Comparison of ENCODE assay signal across 9 mouse cellular contexts in the genomic region with DNA sequence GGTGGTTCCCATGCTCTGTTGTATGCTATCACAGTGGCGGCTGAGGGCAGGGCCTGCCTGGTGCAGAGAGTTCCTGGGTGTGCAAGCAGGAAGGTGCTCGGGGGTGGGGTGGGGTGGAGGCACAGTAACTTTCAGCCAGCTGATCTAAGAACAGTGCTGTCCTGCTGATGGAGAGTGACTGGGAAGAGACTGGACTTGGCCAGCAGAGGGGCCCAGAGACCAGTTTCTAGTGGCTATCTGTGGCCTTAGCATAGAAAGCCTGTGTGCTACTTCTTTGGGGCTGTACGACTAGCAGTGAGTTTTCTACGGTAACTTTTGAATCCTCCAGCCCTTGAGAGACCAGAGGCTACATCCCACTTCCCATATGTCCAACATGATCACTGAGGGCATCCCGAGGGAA. TPM values are rescaled to one million over a fixed set of nuclear protein-coding genes. Genes with fewer than 3 reads are reported as not detected.
DNase-seq lines count a peak whose midpoint lies in the region; ATAC-seq and TF ChIP-seq lines count a peak whose summit lies in the region.
"Had no signal": no experiment of that assay in that cellular context is flagged by ENCODE, and none has a peak within 500 bp of the region (broad histone marks: within the 10 kb centered on the region; RNA-seq: fewer than 3 reads in every experiment).

No protein-coding gene starts in this region.

- no peaks in the 10 kb centered on the region for H3K36me3 ChIP-seq in heart, embryonic 11.5 days (ENCODE audit: control insufficient read depth, insufficient read depth, low read length)
- no peaks in the 10 kb centered on the region for H3K36me3 ChIP-seq in forebrain, embryonic 14.5 days (ENCODE audit: control insufficient read depth, insufficient read depth, low read length)
- no peaks in the 10 kb centered on the region for H3K36me3 ChIP-seq in intestine, postnatal 0 days (ENCODE audit: control insufficient read depth, insufficient read depth)

- CTCF ChIA-PET in Patski (lab: Charles Lee), result interaction anchor here (1.1 kb wide), 1 partner anchor 57 kb away, joined by 4 read pairs; no protein-coding TSS in a partner anchor

- H3K4me1 ChIP-seq in heart, embryonic 11.5 days (ENCODE audit: control insufficient read depth, insufficient read depth, low read length), result no peaks in the 10 kb centered on the region
- peaks cover 13% of the 10 kb centered on the region for H3K4me1 ChIP-seq in forebrain, embryonic 14.5 days (ENCODE audit: control insufficient read depth, insufficient read depth, low read length)
- H3K4me1 ChIP-seq in intestine, postnatal 0 days (replicated peaks; ENCODE audit: control insufficient read depth, insufficient read depth, low read length), result no peaks in the 10 kb centered on the region

- in situ Hi-C loops in Patski (cut with MboI; ENCODE audit: low pct_unique_long_range_greater_than_20kb), result no loop called here

- ATAC-seq in heart, embryonic 11.5 days (replicated peaks; ENCODE audit: insufficient number of reproducible peaks, low FRiP score, low TSS enrichment), result no peak
- ATAC-seq in Patski, result no peak
- ATAC-seq in forebrain, embryonic 14.5 days, result peak; percentile 59
- peak; percentile 21; the same call in 1 of the 2 replicates for ATAC-seq in intestine, postnatal 0 days
- 0 out of 2 replicates have a peak, but pooled peaks have one; percentile 15 for ATAC-seq in megakaryocyte, adult 5-6 weeks (ENCODE audit: poor library complexity, severe bottlenecking)

- WGBS in heart, embryonic 11.5 days (ENCODE audit: insufficient replicate concordance), result 47% methylated on average over 5 of the region's 5 CpGs
- WGBS in forebrain, embryonic 14.5 days, result 47% methylated on average over 5 of the region's 5 CpGs
- WGBS in intestine, postnatal 0 days, result 55% methylated on average over 5 of the region's 5 CpGs

- no peaks in the 10 kb centered on the region for H3K9me3 ChIP-seq in heart, embryonic 11.5 days (replicated peaks; ENCODE audit: control insufficient read depth, low read length)
- no peaks in the 10 kb centered on the region for H3K9me3 ChIP-seq in forebrain, embryonic 14.5 days (replicated peaks; ENCODE audit: control insufficient read depth, low read length)
- no peaks in the 10 kb centered on the region for H3K9me3 ChIP-seq in intestine, postnatal 0 days (ENCODE audit: control insufficient read depth)

- H3K27ac ChIP-seq in heart, embryonic 11.5 days (ENCODE audit: low read depth, low read length), result no peak overlapping the region
- H3K27ac ChIP-seq in forebrain, embryonic 14.5 days (ENCODE audit: low read depth, low read length), result 0 out of 2 replicates have a peak overlapping the region, but pooled peaks have one; percentile 28
- H3K27ac ChIP-seq in intestine, postnatal 0 days (ENCODE audit: low read depth, low read length), result no peak overlapping the region

- H3K27me3 ChIP-seq in heart, embryonic 11.5 days (ENCODE audit: control insufficient read depth, insufficient read depth, low read length), result peaks cover 11% of the 10 kb centered on the region; the same call in 1 of the 2 replicates
- H3K27me3 ChIP-seq in Patski, result peaks cover 16% of the 10 kb centered on the region
- no peaks in the 10 kb centered on the region for H3K27me3 ChIP-seq in forebrain, embryonic 14.5 days (replicated peaks; ENCODE audit: control insufficient read depth, insufficient read depth, low read length)
- H3K27me3 ChIP-seq in intestine, postnatal 0 days (replicated peaks; ENCODE audit: control insufficient read depth, insufficient read depth, low read length), result no peaks in the 10 kb centered on the region

- H3K4me3 ChIP-seq in heart, embryonic 11.5 days (ENCODE audit: low read depth, low read length), result no peak overlapping the region
- no peak overlapping the region for H3K4me3 ChIP-seq in forebrain, embryonic 14.5 days (ENCODE audit: low read depth, low read length)
- H3K4me3 ChIP-seq in intestine, postnatal 0 days (ENCODE audit: low read depth, low read length), result no peak overlapping the region

- POLR2A ChIA-PET in Patski (lab: Charles Lee), result no interaction called here

- H3K9ac ChIP-seq in heart, embryonic 11.5 days (ENCODE audit: low read depth, low read length), result no peak overlapping the region
- no peak overlapping the region for H3K9ac ChIP-seq in forebrain, embryonic 14.5 days (ENCODE audit: low read length)
- H3K9ac ChIP-seq in intestine, postnatal 0 days (ENCODE audit: low read depth, low read length), result no peak overlapping the region

- H3K4me2 ChIP-seq in heart, embryonic 11.5 days, result no peak overlapping the region
- no peak overlapping the region for H3K4me2 ChIP-seq in forebrain, embryonic 14.5 days (ENCODE audit: low read length)
- no peak overlapping the region for H3K4me2 ChIP-seq in intestine, postnatal 0 days (replicated peaks; ENCODE audit: low read depth)

- peak; percentile 22 for DNase-seq in heart, adult 8-10 months (ENCODE audit: low spot score)
- no peak for DNase-seq in Patski (ENCODE audit: low read depth, low spot score)
- DNase-seq in forebrain, embryonic 14.5 days (ENCODE audit: low spot score), result peak; percentile 65
- peak; percentile 32 for DNase-seq in right cerebral cortex, postnatal 4 days
- no peak for DNase-seq in urinary bladder, adult 2 months (ENCODE audit: low spot score)

- TF ChIP-seq CTCF in Patski (IDR thresholded peaks at IDR 0.05), result peak; percentile 70
- TF ChIP-seq CTCF in intestine, postnatal 0 days (IDR thresholded peaks at IDR 0.05; ENCODE audit: low read depth), result peak; percentile 74

RNA-seq across cellular contexts. Expression of gene Noxa1, which starts 4.0 kb away (rescaled TPM):
- not detected for total RNA-seq in heart, adult 8-10 months (2022)
- 0.10 TPM in 1 of 2 replicates, not detected in the other for polyA plus RNA-seq in heart, embryonic 11.5 days (2014; fragmentation: Nextera tagmentation; extraction: Ambion mirVana)
- polyA plus RNA-seq in Patski (2021), result not detected
- polyA plus RNA-seq in forebrain, embryonic 14.5 days (2014; fragmentation: Nextera tagmentation; extraction: Ambion mirVana), result not detected in 2 replicates
- 3.3 and 5.8 TPM in 2 replicates for polyA plus RNA-seq in intestine, postnatal 0 days (2015; fragmentation: Nextera tagmentation; extraction: Ambion mirVana)
- total RNA-seq in megakaryocyte, adult 5-6 weeks (2015), result not detected in 2 replicates
- total RNA-seq in megakaryocyte, adult 5-6 weeks (2017), result not detected in 2 replicates
- polyA plus RNA-seq in urinary bladder, adult 2 months (2012; rRNA removed), result 0.13 and 0.18 TPM in 2 replicates
- total RNA-seq: gastrocnemius, postnatal 4 days had no signal

RNA-seq across cellular contexts. Expression of gene Entpd8, which starts 18.9 kb away (rescaled TPM):
- total RNA-seq in heart, adult 8-10 months (2022), result not detected
- not detected in 2 replicates for polyA plus RNA-seq in heart, embryonic 11.5 days (2014; fragmentation: Nextera tagmentation; extraction: Ambion mirVana)
- not detected for polyA plus RNA-seq in Patski (2021)
- polyA plus RNA-seq in forebrain, embryonic 14.5 days (2014; fragmentation: Nextera tagmentation; extraction: Ambion mirVana), result not detected in 2 replicates
- 24.6 and 25.9 TPM in 2 replicates for polyA plus RNA-seq in intestine, postnatal 0 days (2015; fragmentation: Nextera tagmentation; extraction: Ambion mirVana)
- not detected in 2 replicates for total RNA-seq in megakaryocyte, adult 5-6 weeks (2015)
- total RNA-seq in megakaryocyte, adult 5-6 weeks (2017), result not detected in 2 replicates
- 0.03 and 0.07 TPM in 2 replicates for polyA plus RNA-seq in urinary bladder, adult 2 months (2012; rRNA removed)
- total RNA-seq: gastrocnemius, postnatal 4 days had no signal

RNA-seq across cellular contexts. Expression of gene Nsmf, which starts 44.8 kb away (rescaled TPM):
- total RNA-seq in heart, adult 8-10 months (2022), result 10 to 100 TPM; 11.7 to 15.9 (median 12.2) TPM
- polyA plus RNA-seq in heart, embryonic 11.5 days (2014; fragmentation: Nextera tagmentation; extraction: Ambion mirVana), result 32.9 and 37.7 TPM in 2 replicates
- 120 TPM for polyA plus RNA-seq in Patski (2021)
- 96.1 and 123 TPM in 2 replicates for polyA plus RNA-seq in forebrain, embryonic 14.5 days (2014; fragmentation: Nextera tagmentation; extraction: Ambion mirVana)
- polyA plus RNA-seq in intestine, postnatal 0 days (2015; fragmentation: Nextera tagmentation; extraction: Ambion mirVana), result 17.0 and 17.6 TPM in 2 replicates
- total RNA-seq in megakaryocyte, adult 5-6 weeks (2015), result 6.0 and 6.9 TPM in 2 replicates
- total RNA-seq in megakaryocyte, adult 5-6 weeks (2017), result 6.4 and 10.8 TPM in 2 replicates
- polyA plus RNA-seq in urinary bladder, adult 2 months (2012; rRNA removed), result 87.4 and 114 TPM in 2 replicates

Comparison
In these comparisons a context has a peak if more than half of its experiments do, and no peak if none do; other contexts are left out.
1. DNase-seq: peak in heart, adult 8-10 months (single experiment), forebrain, embryonic 14.5 days (single experiment) and right cerebral cortex, postnatal 4 days (single experiment); none in Patski (single experiment) and urinary bladder, adult 2 months (single experiment).
2. ATAC-seq: peak in forebrain, embryonic 14.5 days (single experiment), intestine, postnatal 0 days (single experiment) and megakaryocyte, adult 5-6 weeks (single experiment); none in heart, embryonic 11.5 days (single experiment) and Patski (single experiment).
3. RNA of gene Entpd8, which starts 18.9 kb away (polyA plus RNA-seq): 24.6 to 25.9 TPM in intestine, postnatal 0 days; not detected in Patski (single experiment), 0.03 to 0.07 TPM in urinary bladder, adult 2 months, not detected in heart, embryonic 11.5 days and not detected in forebrain, embryonic 14.5 days; every median in the first group is over 10 times any median in the second.